Mouse (Mus musculus): ENCODE data around the gene Yjefn3.
"Not testable (repeated sequence)": the region's sequence is repeated elsewhere in the genome, so short reads cannot be mapped to it uniquely, and the experiment has no call there.

The Yjefn3 gene

DNA sequence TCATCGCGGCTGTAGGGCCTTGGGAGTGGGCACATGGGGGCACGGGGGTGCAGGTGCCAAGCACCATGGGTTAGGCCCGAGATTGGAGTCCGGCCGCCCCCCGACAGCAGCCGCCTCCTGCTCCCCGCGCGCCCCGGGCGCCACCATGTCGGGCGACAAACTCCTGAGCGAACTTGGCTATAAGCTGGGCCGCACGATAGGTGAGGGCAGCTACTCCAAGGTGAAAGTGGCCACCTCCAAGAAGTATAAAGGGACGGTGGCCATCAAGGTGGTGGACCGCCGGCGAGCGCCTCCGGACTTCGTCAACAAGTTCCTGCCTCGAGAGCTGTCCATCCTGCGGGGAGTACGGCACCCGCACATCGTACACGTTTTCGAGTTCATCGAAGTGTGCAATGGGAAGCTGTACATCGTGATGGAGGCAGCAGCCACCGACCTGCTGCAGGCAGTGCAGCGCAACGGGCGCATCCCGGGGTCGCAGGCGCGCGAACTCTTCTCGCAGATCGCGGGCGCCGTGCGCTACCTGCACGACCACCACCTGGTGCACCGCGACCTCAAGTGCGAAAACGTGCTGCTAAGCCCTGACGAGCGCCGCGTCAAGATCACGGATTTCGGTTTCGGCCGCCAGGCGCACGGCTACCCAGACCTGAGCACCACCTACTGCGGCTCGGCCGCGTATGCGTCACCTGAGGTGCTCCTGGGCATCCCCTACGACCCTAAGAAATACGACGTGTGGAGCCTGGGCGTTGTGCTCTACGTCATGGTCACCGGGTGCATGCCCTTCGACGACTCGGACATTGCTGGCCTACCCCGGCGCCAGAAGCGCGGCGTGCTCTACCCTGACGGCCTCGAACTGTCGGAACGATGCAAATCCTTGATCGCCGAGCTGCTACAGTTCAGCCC lies at the start of gene Yjefn3, which contains the start of the genes Tssk6 and Ndufa13:
Yjefn3 (minus strand) TSS at position 550 of the 900 bp plus-strand sequence.
Tssk6 (plus strand) TSS at position 22 of the 900 bp plus-strand sequence.
Ndufa13 (minus strand) TSS at position 396 of the 900 bp plus-strand sequence.
- DNase-seq (ENCODE audit: inconsistent ontology term): peak; percentile 22

DNA sequence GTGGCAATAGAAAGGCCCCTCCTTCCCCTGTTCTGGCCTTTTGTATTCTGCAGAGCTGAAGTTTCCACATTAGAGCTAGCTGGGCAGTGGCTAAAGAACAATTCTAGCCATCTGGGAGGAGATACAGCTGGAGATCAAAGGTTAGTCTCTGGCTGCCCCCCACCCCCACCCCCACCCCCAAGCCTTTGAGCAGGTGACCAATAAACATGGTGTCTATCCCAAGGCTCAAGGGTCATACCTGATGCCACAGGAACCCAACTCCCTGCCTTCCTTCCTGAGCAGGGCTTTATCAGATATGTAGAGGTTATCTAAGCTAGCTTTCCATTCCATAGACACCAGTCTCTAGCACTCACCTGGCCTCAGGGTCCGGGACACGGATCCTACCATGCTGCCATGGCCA lies 47.8 kb upstream of the Yjefn3 start:
- DNase-seq (ENCODE audit: inconsistent ontology term): no peak

DNA sequence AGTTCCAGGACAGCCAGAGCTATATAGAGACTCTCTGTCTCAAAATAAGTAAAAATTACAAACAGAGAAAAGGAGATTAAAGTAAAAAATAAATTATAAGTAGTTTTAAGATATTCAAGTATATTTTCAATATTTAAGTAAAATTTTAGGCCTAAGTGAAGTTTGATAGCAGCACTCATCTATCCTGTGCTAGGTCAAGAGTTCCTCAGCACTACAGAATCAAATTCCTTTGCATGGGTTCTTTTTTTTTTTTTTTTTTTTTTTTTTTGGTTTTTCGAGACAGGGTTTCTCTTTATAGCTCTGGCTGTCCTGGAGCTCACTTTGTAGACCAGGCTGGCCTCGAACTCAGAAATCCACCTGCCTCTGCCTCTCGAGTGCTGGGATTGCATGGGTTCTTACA lies 40.0 kb upstream of the Yjefn3 start:
- not testable (repeated sequence) for DNase-seq (ENCODE audit: inconsistent ontology term)

DNA sequence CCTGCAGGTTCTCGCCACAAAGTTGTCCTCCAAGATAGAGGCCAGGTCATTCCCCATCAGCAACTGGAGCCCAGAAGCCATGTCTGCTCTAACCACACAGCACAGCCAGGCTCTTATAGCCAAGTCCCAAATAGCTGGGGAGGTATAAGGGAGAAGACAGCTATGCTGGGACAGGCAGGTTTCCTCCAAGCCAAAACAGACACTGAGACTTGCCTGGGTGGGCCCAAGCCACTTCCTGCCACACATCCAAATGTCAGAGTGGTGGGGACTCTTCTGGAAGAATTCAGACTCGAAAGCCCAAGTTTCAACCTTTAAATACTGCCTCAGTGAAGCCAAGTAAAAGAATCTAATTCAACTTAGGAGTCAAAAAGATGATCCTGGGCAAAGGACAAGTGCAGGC lies 37.9 kb upstream of the Yjefn3 start:
- no peak for DNase-seq (ENCODE audit: inconsistent ontology term)

DNA sequence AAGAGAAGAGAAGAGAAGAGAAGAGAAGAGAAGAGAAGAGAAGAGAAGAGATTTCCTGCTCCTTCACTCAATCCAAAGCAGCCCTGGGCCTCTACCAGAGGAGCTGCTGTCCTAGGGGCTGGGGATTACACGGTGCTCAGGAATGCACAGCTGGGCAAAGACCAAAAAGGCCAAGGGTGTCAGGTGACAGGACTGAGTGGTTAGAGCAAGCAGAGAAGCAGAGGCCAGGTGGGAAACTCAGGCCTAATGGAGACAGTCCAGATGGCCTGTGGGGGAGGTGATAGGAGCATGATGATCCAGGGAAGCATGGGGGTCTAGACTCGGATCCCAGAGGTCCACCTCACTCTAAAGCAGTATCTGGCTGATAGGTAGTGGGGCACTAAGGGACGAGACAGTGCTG lies 37.1 kb upstream of the Yjefn3 start:
- DNase-seq (ENCODE audit: inconsistent ontology term): no peak

DNA sequence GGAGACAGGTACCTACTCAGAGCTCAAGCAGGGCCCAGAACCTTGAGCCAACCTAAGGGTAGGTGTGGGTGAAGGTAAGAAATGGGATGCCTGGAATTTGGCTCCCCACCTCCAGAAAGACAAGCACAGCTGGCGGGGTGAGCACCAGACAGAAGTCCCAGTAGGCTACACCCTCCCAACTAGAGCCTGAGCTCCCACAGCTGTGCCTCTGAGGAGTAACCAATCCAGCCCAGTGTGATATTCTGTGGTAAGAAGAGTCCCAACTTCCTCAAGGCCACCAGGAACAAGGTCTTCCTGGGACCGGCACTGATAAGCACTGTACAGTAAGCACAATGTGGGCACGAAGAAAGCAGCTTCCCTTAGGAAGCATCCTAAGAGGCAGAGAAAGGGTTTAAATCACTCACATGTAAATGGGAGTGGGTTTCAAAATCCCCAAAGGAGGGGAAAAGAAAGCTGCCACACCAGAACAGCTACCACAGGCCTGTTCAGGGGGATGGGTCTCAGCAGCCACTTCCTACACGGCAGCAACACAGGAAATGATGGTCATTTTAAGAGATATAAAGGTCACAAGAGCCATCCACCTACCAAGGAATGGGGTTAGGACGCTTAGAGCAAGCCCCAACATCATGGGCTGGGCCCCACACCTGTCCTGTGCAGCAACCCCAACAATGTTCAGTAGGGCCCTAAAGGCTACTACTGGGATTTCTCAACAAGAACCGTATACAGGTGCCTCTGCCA lies 35.9 kb upstream of the Yjefn3 start:
- DNase-seq (ENCODE audit: inconsistent ontology term): no peak

DNA sequence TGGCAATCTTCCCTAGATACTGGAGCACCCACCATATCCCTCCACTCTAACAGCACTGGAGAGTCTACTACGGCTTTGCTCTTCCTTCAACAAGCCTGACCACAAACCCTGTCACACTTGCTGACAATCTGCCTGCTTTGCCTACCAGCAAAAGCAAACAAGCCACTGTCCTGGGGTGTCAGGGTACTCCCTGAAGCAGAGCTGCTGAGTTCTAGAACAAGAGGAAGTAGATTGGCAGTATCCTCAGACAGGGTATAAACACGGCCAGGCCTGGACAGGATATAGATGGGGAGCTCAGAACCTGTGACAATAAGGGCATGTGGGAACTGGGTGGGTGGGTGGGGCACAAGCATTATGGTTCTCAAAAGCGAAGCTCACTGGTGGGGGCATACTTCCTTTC lies 35.0 kb upstream of the Yjefn3 start:
- no peak for DNase-seq (ENCODE audit: inconsistent ontology term)

DNA sequence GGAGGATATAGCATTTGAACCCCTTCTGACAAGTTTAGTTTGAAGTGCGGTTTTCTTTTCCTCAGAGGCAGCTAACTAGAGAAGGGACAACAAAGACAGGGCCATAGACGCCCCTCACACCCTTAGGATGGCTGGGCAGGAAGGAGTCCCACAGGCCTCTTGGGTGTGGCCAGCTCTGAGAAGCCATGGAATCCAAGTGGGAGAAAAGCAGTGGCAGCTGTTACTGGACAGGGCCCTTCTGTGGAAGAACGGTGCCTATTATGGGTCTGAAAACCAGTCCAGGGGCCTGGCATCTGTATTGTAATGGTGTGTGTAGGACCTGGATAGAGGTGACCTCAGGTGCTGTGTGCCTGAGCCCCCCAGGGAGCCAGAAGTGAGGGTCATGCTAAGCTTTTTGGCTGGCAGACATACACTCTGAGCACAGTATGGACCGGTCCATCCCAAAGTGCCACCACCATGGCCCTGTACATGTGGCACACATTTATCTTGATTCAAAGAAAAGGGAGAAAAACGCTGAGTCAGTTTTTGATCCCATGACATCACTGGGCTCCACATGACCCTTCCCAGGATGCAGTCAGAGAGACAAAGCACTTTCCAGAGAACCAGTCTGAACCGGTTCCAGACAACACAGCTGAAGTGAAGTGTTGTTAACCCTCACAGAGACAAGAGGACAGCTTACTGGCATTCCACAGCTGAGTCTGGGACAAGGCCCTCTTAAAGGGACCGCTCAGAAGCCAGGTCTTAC lies 33.7 kb upstream of the Yjefn3 start:
- DNase-seq (ENCODE audit: inconsistent ontology term): peak; percentile 82

DNA sequence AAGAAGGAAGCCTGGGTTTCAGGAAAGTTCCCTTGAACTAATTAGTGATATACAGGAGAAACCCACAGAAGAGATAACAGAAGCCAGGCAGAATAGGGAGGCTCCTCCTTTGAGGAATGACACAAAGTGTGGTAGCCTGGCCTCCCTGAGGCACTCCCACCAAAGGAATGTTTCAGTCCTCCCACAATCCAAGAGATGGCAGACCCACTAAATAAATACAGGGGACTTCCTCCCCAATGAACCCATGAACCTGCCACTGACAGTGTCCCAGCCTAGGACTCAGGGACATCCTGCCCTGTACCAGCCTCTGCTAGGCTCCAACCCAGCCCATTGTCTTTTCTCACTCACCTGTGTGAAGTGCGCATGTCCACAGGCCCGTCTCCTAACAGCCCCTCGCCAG lies 32.9 kb upstream of the Yjefn3 start:
- no peak for DNase-seq (ENCODE audit: inconsistent ontology term)

DNA sequence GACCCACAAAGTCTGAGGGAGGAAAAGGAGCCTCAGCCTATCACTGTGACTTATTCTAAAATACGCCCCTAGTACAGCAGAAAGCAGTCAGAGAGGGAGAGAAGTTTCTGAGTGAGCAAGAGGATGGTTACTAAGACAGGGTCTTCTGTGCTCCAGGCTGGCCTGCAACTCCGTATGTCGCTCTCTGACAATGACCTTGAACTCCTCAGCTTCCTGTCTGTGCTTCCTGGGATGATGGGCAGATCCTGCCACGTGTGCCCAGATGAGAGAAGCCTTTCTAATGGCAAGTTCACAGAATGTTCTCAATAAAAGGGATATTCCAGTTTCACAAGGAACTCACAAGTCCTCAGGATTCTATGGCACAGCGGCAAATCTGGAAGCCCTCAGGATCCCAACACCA lies 32.1 kb upstream of the Yjefn3 start:
- DNase-seq (ENCODE audit: inconsistent ontology term): no peak

DNA sequence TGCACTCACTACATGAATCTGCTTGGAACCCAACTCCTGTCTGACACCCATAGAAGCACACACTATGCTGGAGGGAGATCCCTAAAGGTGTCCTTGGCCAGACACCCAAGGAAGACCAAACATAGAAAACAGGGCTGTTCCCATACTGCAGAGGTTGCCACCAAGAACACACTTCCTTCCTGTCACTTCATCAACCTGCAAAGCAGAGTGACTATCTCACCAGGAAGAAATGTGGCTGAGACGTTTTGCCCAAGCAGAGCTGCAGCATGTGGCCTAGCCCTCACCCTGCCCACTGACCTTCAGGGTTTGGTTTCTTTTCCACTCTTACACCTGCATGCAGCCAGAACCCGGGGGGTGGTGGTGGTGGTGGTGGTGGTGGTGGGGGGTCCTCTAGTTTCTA lies 31.3 kb upstream of the Yjefn3 start:
- no peak for DNase-seq (ENCODE audit: inconsistent ontology term)

DNA sequence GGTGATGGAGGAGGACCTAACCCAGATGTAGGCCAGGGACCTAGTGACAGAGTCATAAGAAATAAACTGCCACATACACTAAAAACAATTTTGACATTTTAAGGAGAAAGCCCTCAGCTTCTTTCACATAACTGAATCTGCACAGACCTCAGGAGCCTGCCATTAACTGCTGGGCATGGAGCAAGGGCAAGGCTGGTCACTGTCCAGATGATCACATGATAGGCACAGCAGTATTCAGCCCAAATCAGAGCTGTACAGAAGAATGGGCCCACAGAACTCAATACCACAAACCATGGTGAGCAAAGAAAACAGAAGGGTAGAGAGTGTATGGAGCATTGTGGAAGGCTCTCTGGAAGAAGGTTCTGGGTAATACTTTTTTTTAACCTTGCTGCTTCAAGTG lies 24.4 kb upstream of the Yjefn3 start:
- no peak for DNase-seq (ENCODE audit: inconsistent ontology term)

DNA sequence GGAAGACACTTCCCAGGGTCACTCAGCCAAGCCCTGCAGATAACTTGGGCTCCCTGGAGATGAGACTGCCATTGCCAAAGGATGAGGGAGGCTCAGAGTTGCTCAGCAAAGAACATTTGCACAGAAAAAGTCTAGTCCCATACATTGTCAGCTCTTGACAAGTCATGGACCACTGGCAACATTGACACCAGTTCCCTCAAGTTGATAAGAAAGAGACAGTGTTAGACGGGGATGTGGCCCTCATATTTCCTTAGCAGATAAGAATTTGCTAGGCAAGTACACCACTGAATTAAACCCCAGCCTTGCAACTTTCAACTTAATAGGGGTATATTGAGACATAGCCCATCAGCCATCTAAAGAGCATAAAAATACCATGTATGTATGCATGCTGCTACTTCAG lies 21.5 kb upstream of the Yjefn3 start:
- DNase-seq (ENCODE audit: inconsistent ontology term): no peak

DNA sequence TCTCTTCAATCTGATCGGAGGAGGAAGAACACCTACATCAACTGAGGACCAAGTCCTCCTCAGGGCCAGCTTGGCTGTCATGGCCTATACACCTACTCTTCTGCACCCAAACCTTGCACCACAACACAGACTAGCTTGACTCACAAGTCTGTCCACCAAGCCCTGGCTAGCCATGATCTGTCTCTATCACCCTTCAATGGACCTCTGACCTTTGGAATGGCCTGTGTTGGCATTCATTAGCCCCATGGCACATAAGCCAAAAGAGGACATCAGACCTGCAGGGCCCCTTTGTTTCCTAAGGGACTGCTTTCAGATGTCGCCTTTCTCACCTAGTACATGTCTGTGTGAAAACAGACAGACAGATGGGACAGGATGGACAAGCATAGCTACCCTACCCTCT lies 18.6 kb upstream of the Yjefn3 start:
- no peak for DNase-seq (ENCODE audit: inconsistent ontology term)

DNA sequence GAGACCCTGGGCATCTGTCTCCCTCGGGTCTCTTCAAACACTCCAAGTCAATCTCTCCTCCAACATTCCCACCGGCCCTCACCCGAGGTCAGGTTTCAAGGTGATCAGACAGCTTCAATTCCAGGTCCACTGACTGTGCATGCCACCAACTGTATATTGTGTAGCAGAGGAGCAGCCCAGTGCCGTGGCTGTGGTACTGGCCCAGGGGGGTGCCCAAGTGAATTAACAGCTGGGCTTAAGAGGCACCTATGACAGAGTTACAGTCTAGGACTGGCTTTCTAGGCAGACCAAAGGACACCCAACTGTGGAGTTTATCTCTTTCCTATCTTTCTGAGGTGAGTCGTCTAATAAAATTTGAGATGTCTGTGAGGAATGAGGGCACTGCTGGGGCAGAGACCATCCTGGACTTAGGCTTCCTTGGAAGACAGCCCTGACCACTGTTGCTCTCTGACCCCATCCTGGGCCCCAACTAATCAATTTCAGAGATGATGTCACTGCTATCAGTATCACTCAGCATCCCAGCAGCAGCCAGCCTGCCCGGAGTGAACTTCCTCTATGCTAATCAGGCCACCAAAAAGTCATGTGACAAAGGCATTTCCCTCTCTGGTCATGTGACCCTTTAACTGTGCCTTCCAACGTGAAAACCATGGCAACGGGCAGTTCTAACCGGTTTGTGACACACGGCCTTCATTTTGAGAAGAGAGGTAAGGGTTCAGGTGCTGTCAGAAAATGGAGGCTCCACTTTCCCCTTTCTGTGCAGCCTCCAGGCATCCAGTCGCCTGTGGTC lies 17.6 kb upstream of the Yjefn3 start:
- peak; percentile 73 for DNase-seq (ENCODE audit: inconsistent ontology term)

DNA sequence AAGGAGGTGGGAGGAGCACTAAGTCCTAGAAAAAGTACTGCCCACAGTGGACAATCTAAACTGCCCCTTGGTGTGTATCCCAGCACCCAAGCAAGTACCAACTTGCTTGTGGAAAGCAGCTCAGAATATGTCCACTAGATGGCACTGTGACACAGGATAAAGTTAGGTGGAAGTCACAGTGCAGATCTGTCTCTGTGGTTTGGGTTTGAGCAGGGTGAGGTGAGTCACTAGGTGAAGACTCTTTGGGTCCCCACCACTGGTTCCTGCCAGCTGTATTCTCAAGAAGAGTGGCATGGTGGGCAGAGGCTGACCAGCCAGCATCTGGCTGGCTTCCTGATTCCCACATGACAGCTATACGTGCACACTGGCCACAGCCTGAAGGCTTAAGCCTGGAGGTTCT lies 16.5 kb upstream of the Yjefn3 start:
- DNase-seq (ENCODE audit: inconsistent ontology term): peak; percentile 74

DNA sequence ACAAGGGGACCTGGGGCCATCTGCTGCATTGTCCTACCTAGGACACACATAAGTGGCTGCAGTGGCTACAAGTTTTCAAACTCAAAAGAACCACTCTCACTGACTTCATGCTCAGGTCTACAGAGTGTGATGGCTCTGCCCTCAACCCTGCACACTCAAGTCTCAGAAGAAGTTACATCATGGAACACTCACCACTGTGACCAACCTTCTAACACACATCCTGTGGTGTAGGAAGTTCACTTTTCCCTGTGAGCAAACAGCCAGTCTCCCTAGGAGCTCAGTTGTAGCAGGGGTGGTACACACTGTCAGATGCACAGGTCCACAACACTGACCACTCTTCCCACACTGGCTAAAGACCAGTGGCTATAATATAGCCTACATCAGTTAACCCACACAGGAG lies 16.0 kb upstream of the Yjefn3 start:
- no peak for DNase-seq (ENCODE audit: inconsistent ontology term)

DNA sequence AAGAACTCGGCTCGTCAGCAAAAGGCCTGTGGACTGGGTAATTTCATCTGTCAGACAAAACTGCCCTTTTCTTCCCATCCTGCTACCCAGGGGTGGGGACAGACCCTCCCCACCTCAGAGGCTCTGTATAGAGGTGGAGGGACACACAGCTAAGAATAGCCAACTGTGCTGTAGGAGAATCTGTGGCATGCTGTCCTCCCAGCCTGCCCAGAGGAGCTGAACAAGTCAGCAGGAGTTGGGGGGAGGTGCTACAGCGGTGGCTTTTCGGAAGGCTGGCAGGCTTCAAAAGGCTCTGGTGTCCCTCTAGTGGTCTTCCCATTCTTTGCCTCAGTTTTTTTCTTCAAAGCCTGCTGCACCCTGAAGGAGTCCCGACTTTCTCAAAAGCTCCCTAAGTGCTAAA lies 13.2 kb upstream of the Yjefn3 start:
- DNase-seq (ENCODE audit: inconsistent ontology term): peak; percentile 75

DNA sequence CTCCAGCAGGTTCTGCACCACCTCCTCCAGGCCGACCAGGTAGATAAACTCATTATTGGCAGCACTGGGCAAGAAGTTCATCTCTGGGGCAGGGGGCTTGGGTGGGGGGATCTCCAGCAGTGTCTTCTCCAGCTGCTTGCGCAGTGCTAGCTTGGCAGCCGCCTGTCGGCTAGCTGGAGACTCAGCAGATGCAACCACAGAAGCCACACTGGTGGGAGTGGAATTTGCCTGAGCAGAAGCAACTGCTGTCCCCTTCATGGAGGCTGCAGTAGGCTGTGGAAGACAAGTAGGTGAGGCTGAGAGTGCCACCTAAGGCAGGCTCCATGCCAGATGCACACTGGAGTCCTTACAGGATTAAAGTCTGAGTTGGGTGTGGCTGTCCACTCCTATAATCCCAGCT lies 12.0 kb upstream of the Yjefn3 start:
- no peak for DNase-seq (ENCODE audit: inconsistent ontology term)

DNA sequence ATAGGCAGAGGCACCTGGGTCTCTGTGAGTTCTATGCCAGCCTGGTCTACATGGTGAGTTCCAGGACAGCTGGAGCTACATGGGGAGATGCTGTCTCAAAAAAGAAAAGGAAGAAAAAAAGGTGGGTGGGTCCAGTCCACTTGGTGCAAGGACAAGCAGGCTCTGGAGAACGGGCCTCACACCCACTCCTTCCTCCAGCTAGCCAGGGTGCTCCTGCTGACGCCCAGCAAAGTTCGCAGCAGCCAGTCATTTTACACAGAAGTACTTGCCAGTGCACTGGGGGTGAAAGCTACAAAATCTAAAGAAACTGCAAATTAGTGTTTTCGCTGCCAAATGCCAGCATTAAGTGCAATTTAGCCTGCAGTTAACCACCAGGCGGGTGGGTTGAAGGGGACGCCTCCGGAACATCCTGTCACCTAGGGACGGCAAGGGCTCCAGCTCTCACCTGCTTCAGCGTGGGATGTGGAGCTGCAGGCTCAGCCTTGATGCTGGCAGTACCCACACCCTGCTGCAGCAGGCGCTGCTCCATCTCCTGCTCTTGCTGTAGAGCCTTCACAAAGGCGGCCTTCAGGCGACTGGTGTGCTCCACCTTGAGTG lies 10.1 kb upstream of the Yjefn3 start:
- no peak for DNase-seq (ENCODE audit: inconsistent ontology term)

DNA sequence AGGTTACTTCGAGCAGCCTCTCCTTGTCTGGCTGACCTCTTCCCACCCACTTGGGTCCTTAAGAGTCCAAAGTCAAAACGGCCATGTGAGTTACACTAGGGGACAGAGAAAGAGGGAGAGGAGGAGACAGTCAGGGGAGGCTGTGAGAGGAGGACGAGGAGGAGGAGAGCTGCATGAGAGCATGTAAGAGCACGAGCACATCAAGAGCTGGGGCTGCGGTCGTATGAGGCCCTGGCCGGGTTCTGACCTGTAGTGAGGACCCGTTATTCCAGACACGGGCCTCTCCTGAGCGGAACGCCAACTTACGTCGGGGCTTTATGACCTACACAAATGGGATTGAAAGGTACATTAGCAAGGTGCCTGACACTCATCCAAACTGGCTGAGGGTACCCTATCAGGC lies 9.4 kb upstream of the Yjefn3 start:
- no peak for DNase-seq (ENCODE audit: inconsistent ontology term)
